Mouse (Mus musculus): ENCODE data around the gene Map1b.

DNA sequence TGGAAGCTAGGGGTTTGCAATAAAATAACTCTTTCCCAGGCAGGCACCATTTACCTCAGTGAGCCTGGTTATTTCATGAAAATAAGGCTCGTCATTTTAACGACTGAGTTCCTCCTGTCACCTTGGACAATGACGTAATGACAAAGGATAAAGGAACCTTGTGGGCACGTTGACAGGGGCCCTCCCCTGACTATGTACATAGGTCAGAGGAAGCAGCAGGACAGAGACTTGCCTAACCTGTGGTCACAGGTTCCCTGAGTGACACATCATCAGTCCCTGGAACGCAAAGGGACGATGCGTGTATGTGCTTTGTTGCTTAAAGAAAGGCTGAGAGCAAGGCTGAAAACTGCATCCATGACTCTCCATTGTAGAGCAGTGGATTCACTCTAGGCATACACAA, 13.4 kb downstream of the Map1b start:
- TF ChIP-seq FLI1 (IDR thresholded peaks at IDR 0.05; ENCODE audit: low read length) (no peak), GATA1 (IDR thresholded peaks at IDR 0.05; ENCODE audit: borderline replicate concordance, low read length) (no peak)
